Mouse (Mus musculus): ENCODE measurements around the gene Gm28043. TPM values are rescaled to one million over a fixed set of nuclear protein-coding genes. Genes with fewer than 3 reads are reported as not detected.

Gene Gm28043
- polyA plus RNA-seq, 1 experiment from 2014 or later: 2.6 TPM

- no peak for ATAC-seq (ENCODE audit: insufficient read depth, low FRiP score, low read depth)
- H3K27ac ChIP-seq: no peak overlapping the region
- H3K4me2 ChIP-seq: no peak overlapping the region
- H3K9me3 ChIP-seq: no peaks in the 10 kb centered on the region
- no peaks in the 10 kb centered on the region for H3K4me1 ChIP-seq
- 89% methylated on average over 5 of the region's 5 CpGs for WGBS
- peaks cover 68% of the 10 kb centered on the region for H3K36me3 ChIP-seq
- no peak overlapping the region for H3K9ac ChIP-seq
- no peaks in the 10 kb centered on the region for H3K27me3 ChIP-seq (replicated peaks)
- H3K4me3 ChIP-seq (replicated peaks): no peak overlapping the region
These were observed 14.3 kb downstream of the Gm28043 start for GRCm38 (mm10) chr17:29628946-29629345.

DNA sequence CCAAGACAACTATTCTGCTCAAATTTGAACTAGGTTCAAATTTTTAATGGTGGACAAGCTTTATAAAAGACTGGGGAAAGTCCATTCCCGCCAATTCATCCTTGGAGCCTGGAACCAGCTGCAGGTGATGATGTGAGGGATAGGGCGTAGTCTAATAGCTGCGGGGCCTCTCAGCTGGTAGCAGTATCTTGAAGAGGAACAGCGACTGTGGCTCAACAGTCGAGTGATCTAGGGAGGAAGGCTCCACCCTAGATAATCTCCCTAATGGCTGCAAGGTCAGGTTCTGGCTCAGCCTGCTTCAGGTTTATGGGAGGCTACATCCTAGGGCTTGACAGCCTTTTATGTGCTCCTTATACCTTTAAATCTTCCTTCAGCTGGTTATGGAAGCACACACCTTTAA lies 14.9 kb downstream of the Gm28043 start:
- H3K36me3 ChIP-seq: peaks cover 68% of the 10 kb centered on the region
- no peaks in the 10 kb centered on the region for H3K9me3 ChIP-seq
- no peaks in the 10 kb centered on the region for H3K4me1 ChIP-seq
- H3K27me3 ChIP-seq (replicated peaks): no peaks in the 10 kb centered on the region
- 74% methylated on average over 5 of the region's 5 CpGs for WGBS
- no peak overlapping the region for H3K27ac ChIP-seq
- H3K4me3 ChIP-seq (replicated peaks): no peak overlapping the region
- no peak; the same call in 1 of the 2 replicates for ATAC-seq (ENCODE audit: insufficient read depth, low FRiP score, low read depth)
- no peak overlapping the region for H3K9ac ChIP-seq
- no peak overlapping the region for H3K4me2 ChIP-seq

- 91% methylated on average over 11 of the region's 11 CpGs for WGBS
- Histone ChIP-seq H3K4me1 (no peaks in the 10 kb centered on the region), H3K4me3 (replicated peaks) (no peak overlapping the region), H3K27ac (no peak overlapping the region), H3K27me3 (replicated peaks) (no peaks in the 10 kb centered on the region), H3K36me3 (peaks cover 68% of the 10 kb centered on the region), H3K9ac (no peak overlapping the region), H3K9me3 (no peaks in the 10 kb centered on the region), H3K4me2 (no peak overlapping the region)
- no peak for ATAC-seq (ENCODE audit: insufficient read depth, low FRiP score, low read depth)
These were observed 17.6 kb downstream of the Gm28043 start for GRCm38 (mm10) chr17:29632312-29632711.

- Histone ChIP-seq H3K36me3 (peaks cover 58% of the 10 kb centered on the region), H3K9ac (no peak overlapping the region), H3K27me3 (replicated peaks) (no peaks in the 10 kb centered on the region), H3K27ac (no peak overlapping the region), H3K4me1 (no peaks in the 10 kb centered on the region), H3K4me2 (no peak overlapping the region), H3K9me3 (no peaks in the 10 kb centered on the region), H3K4me3 (replicated peaks) (no peak overlapping the region)
- ATAC-seq (ENCODE audit: insufficient read depth, low FRiP score, low read depth): no peak
- 88% methylated on average over 8 of the region's 8 CpGs for WGBS
These were observed 20.8 kb downstream of the Gm28043 start for GRCm38 (mm10) chr17:29635492-29635891.

DNA sequence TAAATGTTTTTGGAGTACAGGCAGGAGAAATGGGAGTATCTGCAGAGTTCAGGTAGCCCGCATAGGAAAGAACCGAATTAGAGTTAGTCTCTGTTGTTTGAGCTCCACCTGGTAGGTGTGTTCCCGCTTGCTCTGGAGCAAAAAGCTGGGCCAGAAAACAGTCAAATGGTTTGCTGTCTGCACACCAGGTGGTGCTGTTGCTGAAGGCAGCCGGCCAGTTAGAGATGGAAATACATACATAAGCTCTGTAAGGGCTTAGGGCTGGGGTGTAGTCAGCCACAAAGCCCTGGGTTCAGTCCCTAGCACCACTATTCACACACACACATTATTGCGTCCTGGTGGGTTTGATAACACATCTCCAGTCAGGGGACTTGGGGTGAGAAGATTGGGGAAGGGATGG lies 21.4 kb downstream of the Gm28043 start:
- Histone ChIP-seq H3K27me3 (replicated peaks) (no peaks in the 10 kb centered on the region), H3K9ac (no peak overlapping the region), H3K27ac (no peak overlapping the region), H3K36me3 (peaks cover 58% of the 10 kb centered on the region), H3K4me2 (no peak overlapping the region), H3K9me3 (no peaks in the 10 kb centered on the region), H3K4me3 (replicated peaks) (no peak overlapping the region), H3K4me1 (no peaks in the 10 kb centered on the region)
- ATAC-seq (ENCODE audit: insufficient read depth, low FRiP score, low read depth): no peak
- 67% methylated on average over 5 of the region's 5 CpGs for WGBS

DNA sequence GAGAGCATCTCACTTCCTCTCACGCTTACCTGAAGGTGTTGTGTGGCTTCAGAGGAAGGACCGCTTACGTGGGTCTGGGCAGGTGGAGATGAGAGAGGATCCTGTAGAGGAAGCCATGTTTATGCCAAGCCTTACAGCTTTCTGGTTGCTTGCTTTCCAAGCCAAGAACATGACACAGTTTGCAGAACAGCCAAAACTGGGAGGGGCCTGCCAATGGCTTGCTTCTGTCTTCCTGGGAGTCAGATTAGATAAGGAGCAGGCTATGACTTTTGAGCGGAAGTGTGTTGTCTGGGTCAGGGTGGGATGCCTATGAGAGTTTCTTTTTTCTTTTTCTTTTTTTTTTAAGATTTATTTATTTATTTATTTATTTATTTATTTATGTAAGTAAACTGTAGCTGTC lies 22.7 kb downstream of the Gm28043 start:
- peaks cover 54% of the 10 kb centered on the region for H3K36me3 ChIP-seq
- no peak for ATAC-seq (ENCODE audit: insufficient read depth, low FRiP score, low read depth)
- no peak overlapping the region for H3K4me2 ChIP-seq
- H3K9me3 ChIP-seq: no peaks in the 10 kb centered on the region
- no peak overlapping the region for H3K9ac ChIP-seq
- WGBS: 89% methylated on average over 4 of the region's 4 CpGs
- H3K4me1 ChIP-seq: no peaks in the 10 kb centered on the region
- no peak overlapping the region for H3K27ac ChIP-seq
- H3K27me3 ChIP-seq (replicated peaks): no peaks in the 10 kb centered on the region
- H3K4me3 ChIP-seq (replicated peaks): no peak overlapping the region

DNA sequence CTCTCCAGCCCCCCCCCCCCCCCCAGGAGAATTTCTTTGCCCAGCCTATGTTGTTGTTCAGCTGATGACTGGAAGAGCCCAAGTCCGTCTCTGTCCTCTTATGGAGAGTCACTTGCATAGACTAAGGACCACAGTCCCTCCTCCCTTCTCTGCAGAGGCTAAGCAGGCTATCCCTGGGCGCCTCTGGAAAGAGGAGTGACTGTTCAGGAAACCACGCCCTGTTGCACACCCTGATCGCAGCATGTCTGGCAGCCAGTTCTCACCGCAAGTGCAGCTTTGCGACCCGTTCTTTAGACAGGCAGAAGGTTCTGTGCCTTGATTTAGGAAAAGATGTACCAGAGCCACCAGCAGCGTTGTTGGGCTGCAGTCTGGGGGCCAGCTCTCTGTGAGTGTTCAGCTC lies 23.2 kb downstream of the Gm28043 start:
- H3K9ac ChIP-seq: no peak overlapping the region
- peaks cover 54% of the 10 kb centered on the region for H3K36me3 ChIP-seq
- H3K27me3 ChIP-seq (replicated peaks): no peaks in the 10 kb centered on the region
- H3K4me2 ChIP-seq: no peak overlapping the region
- no peaks in the 10 kb centered on the region for H3K4me1 ChIP-seq
- WGBS: 73% methylated on average over 8 of the region's 8 CpGs
- H3K4me3 ChIP-seq (replicated peaks): no peak overlapping the region
- no peak for ATAC-seq (ENCODE audit: insufficient read depth, low FRiP score, low read depth)
- H3K27ac ChIP-seq: no peak overlapping the region
- H3K9me3 ChIP-seq: no peaks in the 10 kb centered on the region

GRCm38 (mm10) chr17:29640971-29641370 lies 26.3 kb downstream of the Gm28043 start:
- Histone ChIP-seq H3K4me1 (no peaks in the 10 kb centered on the region), H3K27me3 (replicated peaks) (no peaks in the 10 kb centered on the region), H3K27ac (no peak overlapping the region), H3K4me2 (no peak overlapping the region), H3K4me3 (replicated peaks) (no peak overlapping the region), H3K36me3 (peaks cover 33% of the 10 kb centered on the region), H3K9me3 (no peaks in the 10 kb centered on the region), H3K9ac (no peak overlapping the region)
- no peak for ATAC-seq (ENCODE audit: insufficient read depth, low FRiP score, low read depth)
- 94% methylated on average over 11 of the region's 11 CpGs for WGBS

- H3K27me3 ChIP-seq (replicated peaks): no peaks in the 10 kb centered on the region
- H3K9ac ChIP-seq: no peak overlapping the region
- H3K4me3 ChIP-seq (replicated peaks): no peak overlapping the region
- H3K36me3 ChIP-seq: peaks cover 26% of the 10 kb centered on the region
- no peak overlapping the region for H3K27ac ChIP-seq
- no peaks in the 10 kb centered on the region for H3K9me3 ChIP-seq
- ATAC-seq (ENCODE audit: insufficient read depth, low FRiP score, low read depth): no peak
- 51% methylated on average over 3 of the region's 3 CpGs for WGBS
- H3K4me2 ChIP-seq: no peak overlapping the region
- no peaks in the 10 kb centered on the region for H3K4me1 ChIP-seq
These were observed 27.5 kb downstream of the Gm28043 start for GRCm38 (mm10) chr17:29642219-29642618.

- Histone ChIP-seq H3K36me3 (peaks cover 5% of the 10 kb centered on the region; the same call in 1 of the 2 replicates), H3K9me3 (no peaks in the 10 kb centered on the region), H3K4me2 (no peak overlapping the region), H3K27ac (no peak overlapping the region), H3K4me1 (no peaks in the 10 kb centered on the region), H3K9ac (no peak overlapping the region), H3K4me3 (replicated peaks) (no peak overlapping the region), H3K27me3 (replicated peaks) (no peaks in the 10 kb centered on the region)
- ATAC-seq (ENCODE audit: insufficient read depth, low FRiP score, low read depth): peak; percentile 67
- 82% methylated on average over 2 of the region's 2 CpGs for WGBS
These were observed 43.6 kb downstream of the Gm28043 start for GRCm38 (mm10) chr17:29658249-29658648.

DNA sequence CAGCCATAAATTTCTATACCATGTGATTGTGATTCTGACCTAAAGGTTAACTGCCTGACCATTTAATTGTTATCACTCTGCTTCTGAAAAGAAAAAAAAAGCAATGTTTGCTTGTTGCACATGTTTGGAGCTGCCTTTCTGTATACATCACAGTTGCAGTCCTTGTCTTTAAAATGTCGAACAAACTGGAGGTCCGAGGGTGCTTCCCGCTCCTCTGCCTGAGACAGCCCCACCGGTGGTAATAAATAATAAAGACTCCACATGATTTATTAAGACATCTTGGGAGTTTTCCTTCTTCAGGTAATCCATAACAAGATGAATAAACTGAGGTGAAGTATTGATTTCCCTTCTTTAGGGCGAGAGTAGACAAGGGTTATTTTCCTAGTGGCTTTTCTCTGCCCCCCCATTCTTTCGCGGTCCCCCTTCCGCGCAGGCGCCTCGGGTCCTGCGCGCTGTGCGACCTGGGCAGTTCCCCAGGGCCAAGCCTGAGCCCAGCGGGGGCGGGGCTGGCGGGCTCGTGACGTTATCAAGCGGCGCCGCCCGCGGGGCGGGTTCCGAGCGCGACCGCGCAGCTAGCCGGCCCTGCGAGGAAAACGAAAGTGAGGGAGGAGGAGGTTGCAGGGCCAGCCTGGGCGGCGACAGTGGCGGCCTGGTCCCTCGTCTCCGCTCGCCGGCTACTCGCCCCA lies 45.5 kb downstream of the Gm28043 start, which contains the start of gene Cmtr1:
TSS of gene Cmtr1 (plus strand) at position 520 of the 686 bp plus-strand sequence.
- no peaks in the 10 kb centered on the region for H3K4me1 ChIP-seq
- H3K9ac ChIP-seq: peak within 1 kb of the TSS; percentile 79
- H3K27ac ChIP-seq: peak within 1 kb of the TSS; percentile 93

DNA sequence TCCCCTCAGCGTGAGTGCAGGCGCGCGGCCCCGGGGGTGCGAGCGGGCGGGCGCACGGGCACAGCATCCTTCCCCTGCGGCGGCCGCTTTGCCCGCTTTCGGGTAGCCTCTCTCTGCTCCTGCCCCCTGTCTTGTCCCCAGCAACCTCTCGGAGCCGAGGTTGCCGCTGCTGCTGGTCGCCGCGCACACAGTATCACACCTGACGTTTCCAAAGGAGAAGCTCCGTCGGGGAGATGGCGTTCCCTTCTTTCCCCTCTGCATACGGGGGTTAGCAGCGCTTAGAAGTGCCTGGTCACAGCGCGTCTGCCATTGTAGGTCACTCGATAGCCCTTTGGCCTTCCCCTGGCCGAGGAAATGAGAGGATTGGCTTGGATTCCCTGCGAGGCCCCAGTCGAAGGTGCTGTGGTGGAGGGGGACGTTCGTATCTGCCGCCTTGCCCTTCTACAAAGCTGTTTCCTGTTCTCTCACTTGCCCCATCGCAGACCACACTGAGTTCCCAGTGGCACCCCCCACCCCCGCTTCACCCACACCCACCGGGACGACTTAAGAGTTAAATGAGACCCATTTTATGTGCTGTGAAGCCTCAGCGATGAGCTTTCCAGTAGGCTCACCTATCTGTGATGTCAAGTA lies 46.2 kb downstream of the Gm28043 start:
- H3K4me3 ChIP-seq (replicated peaks): peak overlapping the region; percentile 78
- under 1% methylated on average over 40 of the region's 41 CpGs for WGBS
- H3K4me1 ChIP-seq: no peaks in the 10 kb centered on the region
- H3K9me3 ChIP-seq: no peaks in the 10 kb centered on the region
- peak overlapping the region; percentile 79 for H3K9ac ChIP-seq
- H3K27me3 ChIP-seq (replicated peaks): no peaks in the 10 kb centered on the region
- H3K4me2 ChIP-seq: peak overlapping the region; percentile 83
- H3K27ac ChIP-seq: peak overlapping the region; percentile 93
- H3K36me3 ChIP-seq: peaks cover 5% of the 10 kb centered on the region; the same call in 1 of the 2 replicates
- ATAC-seq (ENCODE audit: insufficient read depth, low FRiP score, low read depth): no peak; the same call in 1 of the 2 replicates

More for the DNA sequence above, 45.5 kb downstream of the Gm28043 start, which contains the start of gene Cmtr1:
- H3K36me3 ChIP-seq: peaks cover 5% of the 10 kb centered on the region; the same call in 1 of the 2 replicates
- WGBS: under 1% methylated on average over 41 of the region's 41 CpGs
- peak within 1 kb of the TSS; percentile 78 for H3K4me3 ChIP-seq (replicated peaks)
- peak; percentile 97 for ATAC-seq (ENCODE audit: insufficient read depth, low FRiP score, low read depth)
- no peaks in the 10 kb centered on the region for H3K27me3 ChIP-seq (replicated peaks)
- H3K4me2 ChIP-seq: peak within 1 kb of the TSS; percentile 83
- H3K9me3 ChIP-seq: no peaks in the 10 kb centered on the region

All from stomach, embryonic 15.5 days (tissue).